Mouse (Mus musculus) thymus, adult 2 months (tissue): ENCODE data around the gene Camk2d. TPM values are rescaled to one million over a fixed set of nuclear protein-coding genes. Genes with fewer than 3 reads are reported as not detected.

Source experiments
- DNase-seq: peaks from one replicate; pipeline ENCODE4 v3.0.0; 2021
- H3K27ac ChIP-seq: fragments of 200-500 bp; 2 replicates; pipeline ENCODE4 v1.5.1; 2012; ENCODE audit warnings: low read length, control low read depth; ENCODE audit not compliant: control insufficient read depth, insufficient read depth
- H3K27me3 ChIP-seq: fragments of 200-500 bp; 2 replicates; pipeline ENCODE4 v1.6.1; 2012; ENCODE audit warnings: mild to moderate bottlenecking, low read length, moderate library complexity, mixed read lengths; ENCODE audit not compliant: control insufficient read depth, insufficient read depth
- H3K36me3 ChIP-seq: fragments of 200-500 bp; 2 replicates; pipeline ENCODE4 v1.6.1; 2012; ENCODE audit warnings: mild to moderate bottlenecking, low read length, moderate library complexity; ENCODE audit not compliant: control insufficient read depth, insufficient read depth
- H3K4me1 ChIP-seq: fragments of 200-500 bp; replicated peaks from 2 replicates; pipeline ENCODE4 v1.6.1; 2012; ENCODE audit warnings: low read length; ENCODE audit not compliant: control insufficient read depth, insufficient read depth
- H3K4me3 ChIP-seq: fragments of 200-500 bp; 2 replicates; pipeline ENCODE4 v1.5.1; 2012; ENCODE audit warnings: mild to moderate bottlenecking, low read length, control low read depth, moderate library complexity; ENCODE audit not compliant: control insufficient read depth, insufficient read depth
- CTCF ChIP-seq: fragments of 200-500 bp; IDR thresholded peaks from 2 replicates; pipeline ENCODE4 v1.5.1; 2012; ENCODE audit warnings: mild to moderate bottlenecking, control low read depth, low read length, moderate library complexity, borderline replicate concordance; ENCODE audit not compliant: control insufficient read depth, poor library complexity, insufficient read depth; ENCODE audit errors: extremely low read depth
- POLR2A ChIP-seq: fragments of 200-500 bp; IDR thresholded peaks from 2 replicates; pipeline ENCODE4 v1.6.1; 2012; ENCODE audit warnings: mild to moderate bottlenecking, low read length, control low read depth, moderate library complexity; ENCODE audit not compliant: control insufficient read depth, poor library complexity, insufficient read depth; ENCODE audit errors: extremely low read depth
- WGBS: fragments of 180-500 bp; shearing (Covaris S2); methylation state at CpG from one replicate; pipeline ENCODE4 v1.1.7; 2018; 5-methylcytosine and 5-hydroxymethylcytosine counted together
- polyA plus RNA-seq: library from polyadenylated mRNA; depleted of rRNA; stranded (reverse); fragments of >200 nt; gene quantifications from 2 replicates; pipeline ENCODE4 v1.2.3, GENCODE M21; 2012

The Camk2d gene
- polyA plus RNA-seq, 1 experiment: 40.1 TPM

DNA sequence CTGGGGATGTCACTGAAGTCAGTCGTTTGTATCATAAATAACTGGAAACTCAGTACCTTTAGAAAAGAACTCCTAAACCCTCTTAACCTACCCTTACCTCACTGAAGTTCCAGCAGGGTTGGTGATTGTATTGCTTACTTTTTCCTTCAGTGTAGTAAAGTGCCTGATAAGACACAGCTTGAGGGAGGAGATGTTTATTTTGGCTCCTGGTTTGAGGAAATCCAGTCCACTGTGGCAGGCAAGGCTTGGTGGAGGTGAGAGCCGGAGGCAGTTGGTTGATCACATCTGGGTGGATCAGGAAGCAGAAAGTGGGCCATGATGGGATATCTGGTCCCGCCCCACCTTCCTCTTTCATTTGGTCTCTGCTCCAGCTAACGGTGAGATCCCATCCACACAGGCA is 45.3 kb downstream of the Camk2d start:
- H3K36me3 ChIP-seq: no peaks in the 10 kb centered on the region
- TF ChIP-seq CTCF: no peak
- TF ChIP-seq POLR2A: no peak
- H3K27me3 ChIP-seq: no peaks in the 10 kb centered on the region
- 88% methylated on average over 4 of the region's 4 CpGs for WGBS
- no peaks in the 10 kb centered on the region for H3K4me1 ChIP-seq
- no peak for DNase-seq
- no peak overlapping the region for H3K4me3 ChIP-seq
- H3K27ac ChIP-seq: no peak overlapping the region

DNA sequence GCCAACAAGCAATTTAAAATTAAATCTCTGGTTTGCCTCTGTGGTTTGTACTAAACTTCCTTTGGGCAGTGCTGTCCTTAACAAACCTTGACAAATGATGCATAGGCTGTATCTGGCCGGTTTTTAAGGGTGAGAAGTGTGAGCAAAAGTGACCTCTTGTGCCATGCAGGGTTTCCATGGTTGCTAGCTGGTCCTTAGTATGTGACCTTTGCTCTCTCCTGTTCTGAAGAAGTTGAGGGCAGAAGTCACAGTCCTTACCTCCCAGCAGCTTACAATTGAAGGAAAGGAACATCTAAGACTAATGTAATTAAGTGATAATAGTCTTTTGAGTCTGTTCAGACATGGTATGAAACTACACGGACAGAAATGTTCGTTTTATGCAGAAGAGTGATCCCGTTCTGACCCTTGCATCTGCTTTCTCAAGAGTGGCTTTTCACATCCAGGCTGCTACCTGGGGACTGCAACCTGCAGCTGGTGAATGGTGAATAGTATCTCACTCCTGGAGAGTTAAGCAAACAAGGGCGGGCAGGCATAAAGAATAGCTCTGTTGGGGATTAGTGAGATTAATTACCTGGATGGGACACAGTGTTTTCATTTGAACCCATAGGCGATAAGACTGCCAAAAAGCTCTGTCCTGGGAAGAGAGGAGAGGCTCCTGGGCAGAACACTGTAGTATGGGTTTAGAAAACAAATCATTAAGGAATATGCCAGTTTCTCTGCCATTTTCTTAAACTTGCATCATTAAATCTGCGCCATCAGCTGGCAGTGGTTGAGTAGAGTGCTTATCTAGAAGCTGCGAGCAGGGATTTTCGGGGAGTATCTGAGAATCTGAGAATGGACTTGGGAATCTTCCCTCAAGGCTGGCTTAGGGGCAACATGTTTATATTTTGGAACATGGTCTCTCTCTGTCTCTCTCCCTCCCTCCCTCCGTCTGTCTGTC is 47.2 kb downstream of the Camk2d start:
- 93% methylated on average over 10 of the region's 10 CpGs for WGBS
- Histone ChIP-seq H3K27me3 (no peaks in the 10 kb centered on the region), H3K27ac (no peak overlapping the region), H3K4me3 (no peak overlapping the region), H3K4me1 (no peaks in the 10 kb centered on the region), H3K36me3 (no peaks in the 10 kb centered on the region)
- no peak for DNase-seq
- no peak for TF ChIP-seq POLR2A
- no peak for TF ChIP-seq CTCF

- 71% methylated on average over 4 of the region's 4 CpGs for WGBS
- no peak for TF ChIP-seq CTCF
- TF ChIP-seq POLR2A: no peak
- no peaks in the 10 kb centered on the region for H3K27me3 ChIP-seq
Measured at GRCm38 (mm10) chr3:126650332-126650731, 54.2 kb downstream of the Camk2d start.

GRCm38 (mm10) chr3:126650747-126651146 is 54.6 kb downstream of the Camk2d start:
- 57% methylated on average over 6 of the region's 6 CpGs for WGBS

More at GRCm38 (mm10) chr3:126650332-126650731, 54.2 kb downstream of the Camk2d start:
- Histone ChIP-seq H3K27ac (no peak overlapping the region), H3K36me3 (no peaks in the 10 kb centered on the region), H3K4me3 (no peak overlapping the region), H3K4me1 (peaks cover 8% of the 10 kb centered on the region)
- DNase-seq: no peak

DNA sequence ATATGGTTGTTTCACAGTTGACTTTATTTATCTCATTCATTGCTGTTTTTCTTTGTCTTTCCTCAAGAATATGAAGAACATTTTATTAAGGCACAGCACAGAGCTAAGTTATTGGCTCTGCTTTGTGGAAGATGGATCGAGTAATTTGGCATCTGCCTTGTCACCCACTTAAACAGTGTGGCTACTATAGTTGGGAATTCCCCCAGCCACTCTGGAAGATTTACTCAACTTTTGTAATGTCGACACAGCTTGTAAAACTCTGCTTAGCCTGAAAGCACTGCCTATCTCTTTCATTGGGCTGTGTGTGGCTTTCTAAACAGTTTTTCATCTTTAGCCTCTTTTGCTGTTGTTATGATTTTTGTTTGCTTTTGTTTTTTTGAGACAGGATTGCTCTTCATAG is 56.3 kb downstream of the Camk2d start:
- Histone ChIP-seq H3K4me1 (peaks cover 8% of the 10 kb centered on the region), H3K4me3 (no peak overlapping the region), H3K27ac (no peak overlapping the region), H3K27me3 (no peaks in the 10 kb centered on the region), H3K36me3 (no peaks in the 10 kb centered on the region)
- 90% methylated on average over 2 of the region's 2 CpGs for WGBS
- TF ChIP-seq CTCF: no peak
- no peak for TF ChIP-seq POLR2A
- DNase-seq: no peak

More at GRCm38 (mm10) chr3:126650747-126651146, 54.6 kb downstream of the Camk2d start:
- peaks cover 8% of the 10 kb centered on the region for H3K4me1 ChIP-seq
- DNase-seq: no peak
- TF ChIP-seq CTCF (no peak), POLR2A (no peak)
- no peaks in the 10 kb centered on the region for H3K27me3 ChIP-seq
- no peak overlapping the region for H3K4me3 ChIP-seq
- no peak overlapping the region for H3K27ac ChIP-seq
- H3K36me3 ChIP-seq: no peaks in the 10 kb centered on the region

GRCm38 (mm10) chr3:126653118-126653517 is 57.0 kb downstream of the Camk2d start:
- no peak for DNase-seq
- TF ChIP-seq CTCF (no peak), POLR2A (no peak)
- 95% methylated on average over 1 of the region's 1 CpGs for WGBS
- Histone ChIP-seq H3K36me3 (no peaks in the 10 kb centered on the region), H3K27me3 (no peaks in the 10 kb centered on the region), H3K4me1 (peaks cover 12% of the 10 kb centered on the region), H3K4me3 (no peak overlapping the region), H3K27ac (no peak overlapping the region)
